Mouse (Mus musculus) myocyte (in vitro differentiated cells): ENCODE results near the gene Cobll1.

Experiments
- MAX ChIP-seq: IDR thresholded peaks from one replicate; pipeline ENCODE4 v1.6.1; 2011; ENCODE audit warnings: low read depth, mild to moderate bottlenecking, control low read depth
- MYOD1 ChIP-seq, 3 experiments: IDR thresholded peaks; one replicate each; pipeline ENCODE4 v1.6.1; 2011; ENCODE audit warnings: control low read depth in 2 of 3, low read depth in 2 of 3, mild to moderate bottlenecking in 2 of 3, moderate library complexity in 1 of 3; ENCODE audit not compliant: insufficient read length in 2 of 3, control insufficient read depth in 1 of 3
- POLR2A ChIP-seq: IDR thresholded peaks from one replicate; pipeline ENCODE4 v1.6.1; 2011; ENCODE audit warnings: low read depth, mild to moderate bottlenecking, control low read depth, moderate library complexity; ENCODE audit not compliant: insufficient read length
- USF1 ChIP-seq: IDR thresholded peaks from one replicate; pipeline ENCODE4 v1.6.1; 2011; ENCODE audit warnings: low read depth, mild to moderate bottlenecking, control low read depth, moderate library complexity

DNA sequence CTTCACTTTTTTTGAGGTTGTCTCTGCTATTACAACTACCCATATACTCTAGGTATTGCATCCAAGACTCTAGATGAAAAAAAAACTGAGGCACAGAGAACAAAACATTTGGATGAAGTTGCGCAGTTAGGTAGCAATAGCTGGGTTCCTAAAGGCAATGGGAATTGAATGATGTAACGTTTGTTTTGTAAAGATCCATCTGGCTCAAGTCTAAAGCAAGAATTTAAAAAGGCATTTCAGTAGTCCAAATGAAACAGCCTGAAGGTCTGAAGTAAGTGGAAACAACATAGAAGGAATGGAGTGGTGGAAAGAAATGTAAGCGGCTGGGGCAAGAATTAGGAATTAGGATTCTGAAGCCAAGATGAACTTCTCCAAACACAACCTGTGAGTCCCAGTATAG is 188.4 kb downstream of the Cobll1 start:
- no peak for TF ChIP-seq MYOD1 (IDR thresholded peaks at IDR 0.05; ENCODE audit: control insufficient read depth in 1 of 3, insufficient read length in 2 of 3, low read depth in 2 of 3)
- TF ChIP-seq POLR2A: no peak
- TF ChIP-seq USF1: no peak
- TF ChIP-seq MAX: no peak
